Mouse (Mus musculus): ENCODE data around the gene Pmf1.
A peak's percentile ranks its signal among the peaks of the same experiment; 100 is the strongest.
"Not testable (repeated sequence)": the region's sequence is repeated elsewhere in the genome, so short reads cannot be mapped to it uniquely, and the experiment has no call there.

Pmf1 gene

GRCm38 (mm10) chr3:88393776-88394375, 16.3 kb downstream of the Pmf1 start:
- no peak for DNase-seq

- no peak for DNase-seq
These were observed 25.8 kb downstream of the Pmf1 start, which contains the start of gene Bglap for GRCm38 (mm10) chr3:88384364-88384763. Bglap (minus strand) TSS chr3:88384464.

- DNase-seq = not testable (repeated sequence)
These were observed 27.7 kb downstream of the Pmf1 start for GRCm38 (mm10) chr3:88382383-88382782.

- DNase-seq = not testable (repeated sequence)
These were observed 28.5 kb downstream of the Pmf1 start for GRCm38 (mm10) chr3:88381389-88382315.

GRCm38 (mm10) chr3:88378599-88378998, 31.5 kb downstream of the Pmf1 start, which contains the start of gene Bglap2:
Bglap2 (minus strand) TSS chr3:88378699.
- DNase-seq = not testable (repeated sequence)

- DNase-seq = not testable (repeated sequence)
These were observed 33.5 kb downstream of the Pmf1 start for GRCm38 (mm10) chr3:88376644-88377043.

GRCm38 (mm10) chr3:88375750-88376626, 34.1 kb downstream of the Pmf1 start:
- peak; percentile 38 for DNase-seq

- not testable (repeated sequence) for DNase-seq
These were observed 37.5 kb downstream of the Pmf1 start, which contains the start of gene Bglap3 for GRCm38 (mm10) chr3:88372643-88373042. Bglap3 (minus strand) TSS chr3:88372743.

- DNase-seq = not testable (repeated sequence)
These were observed 41.6 kb downstream of the Pmf1 start for GRCm38 (mm10) chr3:88368511-88368910.

GRCm38 (mm10) chr3:88367517-88367916, 42.6 kb downstream of the Pmf1 start:
- not testable (repeated sequence) for DNase-seq

GRCm38 (mm10) chr3:88366830-88367428, 43.2 kb downstream of the Pmf1 start:
- peak; percentile 29 for DNase-seq

- no peak for DNase-seq
These were observed 44.3 kb downstream of the Pmf1 start for GRCm38 (mm10) chr3:88365705-88366361.

- DNase-seq = peak; percentile 74
These were observed 45.8 kb downstream of the Pmf1 start, which contains the start of gene Paqr6 for GRCm38 (mm10) chr3:88364337-88364736. Paqr6 (plus strand) TSS chr3:88364584.

- DNase-seq = no peak
These were observed 46.4 kb downstream of the Pmf1 start for GRCm38 (mm10) chr3:88363700-88364099.

GRCm38 (mm10) chr3:88361612-88362313, 48.4 kb downstream of the Pmf1 start:
- no peak for DNase-seq

- DNase-seq = no peak
These were observed 49.0 kb downstream of the Pmf1 start for GRCm38 (mm10) chr3:88361096-88361495.

GRCm38 (mm10) chr3:88359989-88360388, 50.1 kb downstream of the Pmf1 start:
- DNase-seq = no peak

GRCm38 (mm10) chr3:88359584-88359983, 50.5 kb downstream of the Pmf1 start:
- DNase-seq = no peak

GRCm38 (mm10) chr3:88354396-88355165, 55.5 kb downstream of the Pmf1 start:
- DNase-seq = peak; percentile 54

- DNase-seq = no peak
These were observed 57.2 kb downstream of the Pmf1 start for GRCm38 (mm10) chr3:88352907-88353306.

All from kidney, adult 9 months (tissue).